Mouse (Mus musculus) stomach, postnatal 0 days (tissue): ENCODE measurements around the gene Akr1c14. TPM values are rescaled to one million over a fixed set of nuclear protein-coding genes. Genes with fewer than 3 reads are reported as not detected.
"Not testable (repeated sequence)": the region's sequence is repeated elsewhere in the genome, so short reads cannot be mapped to it uniquely, and the experiment has no call there.

Source experiments
- ATAC-seq: fragments of 200-750 bp; cut with Nextera tagmentation; 2 replicates; pipeline ENCODE4 v1.8.0; 2017; ENCODE audit not compliant: low FRiP score, low TSS enrichment
- DNase-seq: peaks from one replicate; pipeline ENCODE4 v3.0.0-alpha.2; 2016; ENCODE audit warnings: low spot score
- H3K27ac ChIP-seq: fragments of 300-500 bp; sonication (generic); replicated peaks from 2 replicates; pipeline ENCODE4 v1.5.1; 2014; ENCODE audit warnings: mild to moderate bottlenecking, control low read depth
- H3K27me3 ChIP-seq: fragments of 300-500 bp; sonication (generic); 2 replicates; pipeline ENCODE4 v1.6.1; 2014; ENCODE audit warnings: low read length; ENCODE audit not compliant: control insufficient read depth, insufficient read depth
- H3K36me3 ChIP-seq: fragments of 300-500 bp; sonication (generic); 2 replicates; pipeline ENCODE4 v1.6.1; 2014; ENCODE audit warnings: low read length, mixed read lengths; ENCODE audit not compliant: control insufficient read depth, insufficient read depth
- H3K4me1 ChIP-seq: fragments of 300-500 bp; sonication (generic); replicated peaks from 2 replicates; pipeline ENCODE4 v1.6.1; 2014; ENCODE audit warnings: antibody characterized with exemption; ENCODE audit not compliant: control insufficient read depth, insufficient read depth
- H3K4me2 ChIP-seq: fragments of 300-500 bp; sonication (generic); replicated peaks from 2 replicates; pipeline ENCODE4 v1.6.1; 2014; ENCODE audit warnings: low read depth, mild to moderate bottlenecking, control low read depth, moderate library complexity
- H3K4me3 ChIP-seq: fragments of 300-500 bp; sonication (generic); 2 replicates; pipeline ENCODE4 v1.5.1; 2014; ENCODE audit warnings: low read depth, low read length, control low read depth
- H3K9ac ChIP-seq: fragments of 300-500 bp; sonication (generic); 2 replicates; pipeline ENCODE4 v1.6.1; 2014; ENCODE audit warnings: mild to moderate bottlenecking, low read length, control low read depth, mixed read lengths
- H3K9me3 ChIP-seq: fragments of 300-500 bp; sonication (generic); 2 replicates; pipeline ENCODE4 v1.6.1; 2016; ENCODE audit warnings: low read length; ENCODE audit not compliant: control insufficient read depth
- CTCF ChIP-seq: IDR thresholded peaks from 2 replicates; pipeline ENCODE4 v1.5.1; 2016; ENCODE audit warnings: antibody characterized with exemption, low read depth, mild to moderate bottlenecking, moderate library complexity
- EP300 ChIP-seq: optimal IDR thresholded peaks from 2 replicates; pipeline ENCODE3; 2016; ENCODE audit warnings: antibody characterized with exemption
- WGBS: fragments of 180-500 bp; shearing (Covaris S2); extraction: QIAGEN DNeasy Blood & Tissue Kit; methylation state at CpG from one replicate; pipeline ENCODE4 v1.1.7; 2014; 5-methylcytosine and 5-hydroxymethylcytosine counted together
- polyA plus RNA-seq: library from polyadenylated mRNA; unstranded; fragments of >200 nt; fragmentation: Nextera tagmentation; extraction: Ambion mirVana; gene quantifications from 2 replicates; pipeline ENCODE4 v1.2.1, GENCODE M21; 2015

Gene Akr1c14
- polyA plus RNA-seq, 1 experiment from 2014 or later: 8.9 TPM

DNA sequence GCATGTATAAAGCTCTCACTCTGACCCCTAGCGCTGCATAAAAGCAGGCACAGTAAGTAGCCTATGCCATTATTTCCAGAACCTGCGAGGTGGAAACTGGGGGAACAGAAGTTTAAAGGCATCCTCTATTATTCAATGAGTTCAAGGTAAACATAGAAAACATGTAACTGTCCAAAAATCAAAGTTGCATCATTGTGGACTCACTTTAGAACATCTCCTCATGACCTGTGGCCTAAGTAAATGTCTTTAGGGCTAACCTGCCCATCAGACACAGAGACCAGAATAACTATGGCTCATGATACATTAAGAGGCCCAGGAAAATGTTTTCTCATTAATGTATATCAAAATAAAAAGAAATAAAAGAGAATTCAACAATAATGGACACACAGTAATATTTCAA is 7.4 kb downstream of the Akr1c14 start:
- WGBS: 78% methylated on average over 2 of the region's 2 CpGs
- Histone ChIP-seq H3K9ac (no peak overlapping the region), H3K27me3 (no peaks in the 10 kb centered on the region), H3K36me3 (no peaks in the 10 kb centered on the region), H3K4me3 (no peak overlapping the region), H3K4me2 (no peak overlapping the region), H3K27ac (no peak overlapping the region), H3K9me3 (no peaks in the 10 kb centered on the region), H3K4me1 (no peaks in the 10 kb centered on the region)
- DNase-seq (no peak), ATAC-seq (no peak)
- no peak for TF ChIP-seq CTCF
- no peak for TF ChIP-seq EP300

DNA sequence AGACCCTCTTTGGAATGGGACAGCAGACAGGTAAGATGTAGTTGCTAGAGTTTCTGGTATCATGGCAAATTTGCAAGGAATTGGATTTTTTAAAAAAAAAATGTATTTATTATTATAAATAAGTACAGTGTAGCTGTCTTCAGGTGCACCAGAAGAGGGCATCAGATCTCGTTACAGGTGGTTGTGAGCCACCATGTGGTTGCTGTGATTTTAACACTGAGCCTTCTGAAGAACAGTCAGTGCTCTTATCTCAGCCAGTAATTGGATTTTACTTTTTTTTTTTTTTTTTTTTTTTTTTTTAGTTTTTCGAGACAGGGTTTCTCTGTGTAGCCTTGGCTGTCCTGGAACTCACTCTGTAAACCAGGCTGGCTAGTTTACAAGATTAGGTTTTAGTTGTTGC is 9.4 kb downstream of the Akr1c14 start:
- not testable (repeated sequence) for ATAC-seq, DNase-seq
- 77% methylated on average over 2 of the region's 2 CpGs for WGBS

DNA sequence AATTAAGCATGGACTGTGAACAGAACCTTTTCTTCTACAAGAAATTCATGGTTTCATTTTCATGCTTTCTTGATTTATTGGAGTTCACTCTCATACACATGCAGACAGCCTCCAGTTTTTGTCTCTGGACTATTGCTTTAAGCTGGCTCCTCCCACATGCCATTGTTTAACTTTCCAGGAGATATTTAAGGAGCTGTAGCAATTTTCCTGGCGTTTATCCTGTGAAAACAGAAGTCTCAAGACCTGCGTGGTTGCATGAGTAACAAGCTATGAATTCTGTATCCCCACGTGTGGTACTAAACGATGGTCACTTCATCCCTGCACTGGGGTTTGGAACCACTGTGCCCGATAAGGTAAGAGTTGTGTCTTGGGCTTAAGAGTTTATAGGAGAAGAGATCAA is 10.6 kb downstream of the Akr1c14 start:
- Histone ChIP-seq H3K9ac (no peak overlapping the region), H3K27ac (no peak overlapping the region), H3K4me2 (peak overlapping the region; percentile 39), H3K4me3 (peak overlapping the region; percentile 22), H3K9me3 (no peaks in the 10 kb centered on the region), H3K36me3 (no peaks in the 10 kb centered on the region), H3K4me1 (no peaks in the 10 kb centered on the region), H3K27me3 (no peaks in the 10 kb centered on the region)
- TF ChIP-seq CTCF (no peak), EP300 (no peak)
- peak; percentile 19 for DNase-seq
- ATAC-seq: no peak
- WGBS: 23% methylated on average over 5 of the region's 5 CpGs

More for the DNA sequence above, 9.4 kb downstream of the Akr1c14 start:
- H3K9ac ChIP-seq, H3K27me3 ChIP-seq, H3K4me2 ChIP-seq, H3K27ac ChIP-seq, H3K4me1 ChIP-seq, H3K36me3 ChIP-seq, H3K9me3 ChIP-seq, H3K4me3 ChIP-seq: not testable (repeated sequence)

DNA sequence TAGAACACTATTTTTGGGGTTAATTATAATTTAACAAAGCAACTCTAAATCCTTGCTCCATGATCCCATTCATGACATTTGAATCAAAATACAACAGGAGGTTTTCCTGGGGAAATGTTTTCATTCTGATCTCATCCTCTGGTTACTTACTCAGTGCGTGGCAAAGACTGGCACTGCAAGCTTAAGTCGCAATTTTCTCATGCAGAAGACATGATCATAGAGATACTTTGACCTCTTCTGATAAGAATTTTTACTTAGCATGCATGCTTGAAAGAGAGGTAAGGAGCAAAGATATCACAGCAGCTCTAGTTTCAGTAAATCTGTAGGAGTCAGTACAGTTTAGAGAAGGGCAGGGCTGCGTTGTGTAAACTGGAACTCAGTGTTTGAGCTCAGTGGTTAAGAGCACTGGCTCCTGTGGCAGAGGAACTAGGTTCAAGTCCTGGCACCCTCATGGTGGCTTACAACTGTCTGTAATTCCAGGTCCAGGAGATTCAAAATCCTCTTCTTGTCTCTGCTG is 11.5 kb downstream of the Akr1c14 start:
- TF ChIP-seq EP300 (no peak), CTCF (no peak)
- DNase-seq (no peak), ATAC-seq (no peak)
- Histone ChIP-seq H3K9ac (no peak overlapping the region), H3K36me3 (no peaks in the 10 kb centered on the region), H3K4me2 (peak overlapping the region; percentile 39), H3K9me3 (no peaks in the 10 kb centered on the region), H3K4me1 (no peaks in the 10 kb centered on the region), H3K27ac (no peak overlapping the region), H3K4me3 (peak overlapping the region; percentile 22; the same call in 1 of the 2 replicates), H3K27me3 (no peaks in the 10 kb centered on the region)
- WGBS: 37% methylated on average over 3 of the region's 3 CpGs

DNA sequence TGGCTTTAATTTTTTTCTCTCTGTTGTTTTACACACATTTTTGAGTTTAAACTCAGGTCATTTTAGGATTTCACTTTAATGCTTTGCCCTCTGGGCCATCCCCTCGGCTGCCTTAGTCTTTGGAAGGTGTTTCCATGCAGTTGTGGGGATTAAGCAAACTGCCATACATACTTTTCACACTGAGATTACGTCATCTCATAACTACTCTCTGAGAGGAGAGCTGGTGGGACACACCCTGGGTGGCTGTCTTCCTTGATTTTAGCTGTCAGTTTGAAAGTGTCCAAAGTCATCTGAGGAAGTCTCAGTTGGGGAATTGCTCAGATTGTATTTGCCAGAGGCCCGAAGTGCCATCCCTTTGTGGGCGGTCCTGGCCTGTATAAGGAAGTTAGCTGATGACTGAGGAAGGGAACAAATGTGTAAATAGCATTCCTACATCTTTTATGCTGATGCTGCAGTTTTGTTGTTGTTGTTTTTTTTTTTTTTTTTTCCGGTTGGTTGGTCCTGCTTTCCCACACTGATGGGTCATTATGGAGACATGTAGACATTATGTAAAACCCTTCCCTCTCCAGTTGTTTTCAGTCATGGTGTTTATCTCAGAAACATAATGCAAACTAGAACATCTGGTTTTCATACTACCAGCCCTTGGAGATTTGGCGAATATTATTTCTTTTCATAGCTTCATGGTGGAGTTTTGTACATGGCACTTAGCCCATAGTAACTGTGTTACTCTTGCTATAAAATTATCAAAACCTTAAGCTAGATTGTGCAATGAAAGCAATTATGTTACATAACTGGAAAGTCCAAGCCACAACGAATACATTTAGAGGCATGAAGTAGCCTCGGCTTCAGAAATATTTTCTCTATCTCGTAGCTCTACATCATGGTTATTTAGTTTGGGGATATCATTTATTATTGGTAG is 28.0 kb downstream of the Akr1c14 start:
- H3K4me1 ChIP-seq: no peaks in the 10 kb centered on the region
- H3K9me3 ChIP-seq: no peaks in the 10 kb centered on the region
- H3K9ac ChIP-seq: no peak overlapping the region
- H3K27ac ChIP-seq: no peak overlapping the region
- H3K36me3 ChIP-seq: no peaks in the 10 kb centered on the region
- H3K4me3 ChIP-seq: no peak overlapping the region
- no peak for DNase-seq
- 80% methylated on average over 9 of the region's 9 CpGs for WGBS
- TF ChIP-seq CTCF (no peak), EP300 (no peak)
- H3K27me3 ChIP-seq: no peaks in the 10 kb centered on the region
- H3K4me2 ChIP-seq: no peak overlapping the region
- no peak for ATAC-seq

DNA sequence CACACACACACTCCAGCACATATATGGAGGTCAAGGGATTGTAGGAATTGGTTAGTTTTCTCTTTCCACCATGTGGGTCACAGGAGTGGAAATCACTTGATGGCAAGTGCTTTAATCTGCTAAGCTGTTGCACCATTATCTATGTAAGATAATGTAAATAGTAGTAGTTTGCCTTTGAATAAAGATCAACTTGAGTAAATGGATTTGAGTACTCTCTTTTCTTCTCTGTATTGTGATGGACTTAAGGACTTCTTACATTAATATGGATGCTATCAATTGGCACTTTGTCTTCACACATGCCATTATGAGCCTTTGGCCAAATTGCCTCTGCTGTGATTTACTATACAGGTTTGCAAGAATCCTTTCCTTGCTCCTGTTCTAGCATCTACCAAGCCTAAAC is 31.1 kb downstream of the Akr1c14 start:
- no peak for ATAC-seq
- Histone ChIP-seq H3K4me1 (no peaks in the 10 kb centered on the region), H3K4me3 (no peak overlapping the region), H3K9ac (no peak overlapping the region), H3K36me3 (no peaks in the 10 kb centered on the region), H3K27ac (no peak overlapping the region), H3K9me3 (no peaks in the 10 kb centered on the region), H3K4me2 (no peak overlapping the region), H3K27me3 (no peaks in the 10 kb centered on the region)
- no peak for TF ChIP-seq CTCF
- TF ChIP-seq EP300: no peak
- DNase-seq: no peak
